Mouse (Mus musculus): ENCODE data around the gene Cyp21a1. TPM values are rescaled to one million over a fixed set of nuclear protein-coding genes. Genes with fewer than 3 reads are reported as not detected.
"Not testable (repeated sequence)": the region's sequence is repeated elsewhere in the genome, so short reads cannot be mapped to it uniquely, and the experiment has no call there.

Gene Cyp21a1
- polyA plus RNA-seq, 1 experiment from 2014 or later = not detected

- not testable (repeated sequence) for H3K36me3 ChIP-seq (replicated peaks; ENCODE audit: control insufficient read depth, insufficient read depth, low read depth, low read length); H3K9ac ChIP-seq (replicated peaks; ENCODE audit: low read length); H3K27me3 ChIP-seq (ENCODE audit: control insufficient read depth, insufficient read depth, low read length); H3K4me1 ChIP-seq (ENCODE audit: control insufficient read depth, insufficient read depth, low read length); H3K27ac ChIP-seq (replicated peaks; ENCODE audit: low read depth, low read length); H3K9me3 ChIP-seq (replicated peaks; ENCODE audit: control insufficient read depth, low read length); ATAC-seq (replicated peaks; ENCODE audit: insufficient number of reproducible peaks, low FRiP score, low TSS enrichment, low read depth); DNase-seq (ENCODE audit: low spot score); H3K4me2 ChIP-seq (ENCODE audit: low read depth, low read length); H3K4me3 ChIP-seq (ENCODE audit: low read depth, low read length)
- WGBS = 94% methylated on average over 9 of the region's 9 CpGs
These were observed 1.6 kb downstream of the Cyp21a1 start for GRCm38 (mm10) chr17:34802756-34803155.

GRCm38 (mm10) chr17:34800781-34801305, 3.5 kb downstream of the Cyp21a1 start:
- not testable (repeated sequence) for ATAC-seq (replicated peaks; ENCODE audit: insufficient number of reproducible peaks, low FRiP score, low TSS enrichment, low read depth); H3K27ac ChIP-seq (replicated peaks; ENCODE audit: low read depth, low read length); H3K9me3 ChIP-seq (replicated peaks; ENCODE audit: control insufficient read depth, low read length); H3K36me3 ChIP-seq (replicated peaks; ENCODE audit: control insufficient read depth, insufficient read depth, low read depth, low read length); DNase-seq (ENCODE audit: low spot score); H3K27me3 ChIP-seq (ENCODE audit: control insufficient read depth, insufficient read depth, low read length); H3K4me3 ChIP-seq (ENCODE audit: low read depth, low read length); H3K4me2 ChIP-seq (ENCODE audit: low read depth, low read length); H3K4me1 ChIP-seq (ENCODE audit: control insufficient read depth, insufficient read depth, low read length); H3K9ac ChIP-seq (replicated peaks; ENCODE audit: low read length)
- 95% methylated on average over 16 of the region's 16 CpGs for WGBS

GRCm38 (mm10) chr17:34799531-34799925, 4.8 kb downstream of the Cyp21a1 start:
- WGBS = 91% methylated on average over 4 of the region's 4 CpGs
- no peaks in the 10 kb centered on the region for H3K9me3 ChIP-seq (replicated peaks; ENCODE audit: control insufficient read depth, low read length)
- H3K27ac ChIP-seq (replicated peaks; ENCODE audit: low read depth, low read length) = no peak overlapping the region
- ATAC-seq (replicated peaks; ENCODE audit: insufficient number of reproducible peaks, low FRiP score, low TSS enrichment, low read depth) (no peak), DNase-seq (ENCODE audit: low spot score) (no peak)
- H3K4me2 ChIP-seq (ENCODE audit: low read depth, low read length) = no peak overlapping the region
- no peaks in the 10 kb centered on the region for H3K36me3 ChIP-seq (replicated peaks; ENCODE audit: control insufficient read depth, insufficient read depth, low read depth, low read length)
- no peaks in the 10 kb centered on the region for H3K27me3 ChIP-seq (ENCODE audit: control insufficient read depth, insufficient read depth, low read length)
- no peak overlapping the region for H3K4me3 ChIP-seq (ENCODE audit: low read depth, low read length)
- H3K4me1 ChIP-seq (ENCODE audit: control insufficient read depth, insufficient read depth, low read length) = no peaks in the 10 kb centered on the region
- no peak overlapping the region for H3K9ac ChIP-seq (replicated peaks; ENCODE audit: low read length)

- Histone ChIP-seq H3K9me3 (replicated peaks; ENCODE audit: control insufficient read depth, low read length) (no peaks in the 10 kb centered on the region), H3K27ac (replicated peaks; ENCODE audit: low read depth, low read length) (no peak overlapping the region), H3K4me2 (ENCODE audit: low read depth, low read length) (no peak overlapping the region), H3K4me1 (ENCODE audit: control insufficient read depth, insufficient read depth, low read length) (no peaks in the 10 kb centered on the region), H3K36me3 (replicated peaks; ENCODE audit: control insufficient read depth, insufficient read depth, low read depth, low read length) (no peaks in the 10 kb centered on the region), H3K27me3 (ENCODE audit: control insufficient read depth, insufficient read depth, low read length) (no peaks in the 10 kb centered on the region), H3K4me3 (ENCODE audit: low read depth, low read length) (no peak overlapping the region), H3K9ac (replicated peaks; ENCODE audit: low read length) (no peak overlapping the region)
- ATAC-seq (replicated peaks; ENCODE audit: insufficient number of reproducible peaks, low FRiP score, low TSS enrichment, low read depth) (no peak), DNase-seq (ENCODE audit: low spot score) (no peak)
- 91% methylated on average over 13 of the region's 17 CpGs for WGBS
These were observed 5.4 kb downstream of the Cyp21a1 start for GRCm38 (mm10) chr17:34798866-34799530.

- not testable (repeated sequence) for H3K4me2 ChIP-seq (ENCODE audit: low read depth, low read length); H3K9me3 ChIP-seq (replicated peaks; ENCODE audit: control insufficient read depth, low read length); ATAC-seq (replicated peaks; ENCODE audit: insufficient number of reproducible peaks, low FRiP score, low TSS enrichment, low read depth); H3K4me3 ChIP-seq (ENCODE audit: low read depth, low read length); DNase-seq (ENCODE audit: low spot score); H3K9ac ChIP-seq (replicated peaks; ENCODE audit: low read length); H3K4me1 ChIP-seq (ENCODE audit: control insufficient read depth, insufficient read depth, low read length); H3K27ac ChIP-seq (replicated peaks; ENCODE audit: low read depth, low read length); H3K36me3 ChIP-seq (replicated peaks; ENCODE audit: control insufficient read depth, insufficient read depth, low read depth, low read length); H3K27me3 ChIP-seq (ENCODE audit: control insufficient read depth, insufficient read depth, low read length)
- 85% methylated on average over 6 of the region's 7 CpGs for WGBS
These were observed 6.3 kb downstream of the Cyp21a1 start for GRCm38 (mm10) chr17:34798071-34798470.

- WGBS = 91% methylated on average over 10 of the region's 10 CpGs
- not testable (repeated sequence) for H3K9ac ChIP-seq (replicated peaks; ENCODE audit: low read length); ATAC-seq (replicated peaks; ENCODE audit: insufficient number of reproducible peaks, low FRiP score, low TSS enrichment, low read depth); H3K4me1 ChIP-seq (ENCODE audit: control insufficient read depth, insufficient read depth, low read length); H3K9me3 ChIP-seq (replicated peaks; ENCODE audit: control insufficient read depth, low read length); H3K27me3 ChIP-seq (ENCODE audit: control insufficient read depth, insufficient read depth, low read length); H3K27ac ChIP-seq (replicated peaks; ENCODE audit: low read depth, low read length); H3K4me2 ChIP-seq (ENCODE audit: low read depth, low read length); H3K36me3 ChIP-seq (replicated peaks; ENCODE audit: control insufficient read depth, insufficient read depth, low read depth, low read length); DNase-seq (ENCODE audit: low spot score); H3K4me3 ChIP-seq (ENCODE audit: low read depth, low read length)
These were observed 7.0 kb downstream of the Cyp21a1 start for GRCm38 (mm10) chr17:34797211-34797995.

- no peak for ATAC-seq (replicated peaks; ENCODE audit: insufficient number of reproducible peaks, low FRiP score, low TSS enrichment, low read depth)
- DNase-seq (ENCODE audit: low spot score) = no peak
- H3K9ac ChIP-seq (replicated peaks; ENCODE audit: low read length) = no peak overlapping the region
- H3K27ac ChIP-seq (replicated peaks; ENCODE audit: low read depth, low read length) = no peak overlapping the region
- H3K4me2 ChIP-seq (ENCODE audit: low read depth, low read length) = no peak overlapping the region
- WGBS = 82% methylated on average over 8 of the region's 8 CpGs
- no peaks in the 10 kb centered on the region for H3K36me3 ChIP-seq (replicated peaks; ENCODE audit: control insufficient read depth, insufficient read depth, low read depth, low read length)
- no peaks in the 10 kb centered on the region for H3K27me3 ChIP-seq (ENCODE audit: control insufficient read depth, insufficient read depth, low read length)
- no peak overlapping the region for H3K4me3 ChIP-seq (ENCODE audit: low read depth, low read length)
- H3K9me3 ChIP-seq (replicated peaks; ENCODE audit: control insufficient read depth, low read length) = no peaks in the 10 kb centered on the region
- H3K4me1 ChIP-seq (ENCODE audit: control insufficient read depth, insufficient read depth, low read length) = no peaks in the 10 kb centered on the region
These were observed 7.8 kb downstream of the Cyp21a1 start for GRCm38 (mm10) chr17:34796311-34797140.
